Mouse (Mus musculus): ENCODE results near the gene Luc7l. TPM values are rescaled to one million over a fixed set of nuclear protein-coding genes. Genes with fewer than 3 reads are reported as not detected.

Luc7l gene
- total and polyA plus RNA-seq, 3 experiments = 58.4 to 59.2 TPM; not detected in 1

DNA sequence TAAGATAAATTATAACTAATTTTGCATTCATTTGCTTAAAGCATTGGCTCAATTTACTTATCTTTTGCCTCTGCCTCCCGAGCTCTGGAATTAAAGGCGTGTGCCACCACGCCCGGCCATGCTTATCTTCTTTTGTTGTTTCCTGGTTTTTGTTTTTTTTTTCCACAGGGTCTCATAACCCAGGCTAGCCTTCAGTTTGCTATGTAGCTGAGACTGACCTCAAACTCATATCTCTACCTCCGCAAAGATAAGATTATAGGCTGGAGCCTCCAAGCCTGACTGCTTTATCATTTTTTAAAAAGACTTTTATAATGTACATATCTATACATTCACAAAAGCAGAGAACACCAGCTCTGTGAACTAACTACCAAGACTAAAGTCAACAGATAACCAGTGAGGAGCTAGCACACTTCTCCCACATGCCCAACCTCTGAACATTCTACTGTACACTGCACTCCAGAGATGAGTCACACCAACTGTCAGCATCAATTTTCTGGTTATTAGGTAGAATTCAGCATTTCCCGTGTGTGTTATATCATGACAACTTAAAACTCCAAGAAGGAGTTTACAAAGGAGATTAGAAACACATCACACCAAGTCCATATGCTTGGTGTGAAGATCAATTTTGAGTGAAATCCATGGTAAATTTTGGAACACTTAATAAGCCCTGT, 12.4 kb upstream of the Luc7l start:
- Histone ChIP-seq H3K79me2 (ENCODE audit: control insufficient read depth, insufficient read depth, low read length, poor library complexity) (no peaks in the 10 kb centered on the region), H3K27ac (ENCODE audit: control insufficient read depth, low read depth, low read length) (peak overlapping the region; percentile 93), H3K36me3 (ENCODE audit: control insufficient read depth in 1 of 2, insufficient read depth in 2 of 2, low read length in 2 of 2) (peaks cover 0 to 34% of the 10 kb centered on the region in 2 experiments; a peak in 2 of 4 replicates), H3K4me1 (ENCODE audit: control insufficient read depth in 1 of 2, insufficient read depth in 2 of 2, low read length in 2 of 2) (peaks cover 14 to 38% of the 10 kb centered on the region in 2 experiments), H3K9ac (ENCODE audit: control insufficient read depth, low read depth, low read length, poor library complexity, severe bottlenecking) (peak overlapping the region; percentile 32), H3K9me3 (replicated peaks; ENCODE audit: insufficient read depth, low read length) (no peaks in the 10 kb centered on the region), H3K4me3 (ENCODE audit: control insufficient read depth in 1 of 2, insufficient read depth in 1 of 2, low read depth in 2 of 2, low read length in 2 of 2) (peak overlapping the region in 1 of 2 experiments; percentile 34; a peak in 3 of 4 replicates), H3K27me3 (ENCODE audit: control insufficient read depth in 1 of 2, insufficient read depth in 2 of 2, low read length in 2 of 2) (no peaks in the 10 kb centered on the region)
- DNase-seq (ENCODE audit: low read depth, low spot score) = peak; percentile 84
- TF ChIP-seq ETS1 (IDR thresholded peaks at IDR 0.05; ENCODE audit: low read depth, low read length) (peak; percentile 76), GATA1 (IDR thresholded peaks at IDR 0.05; ENCODE audit: low read depth, low read length) (peak; percentile 95), MYC (IDR thresholded peaks at IDR 0.05; ENCODE audit: low read depth, low read length) (peak; percentile 86), ZKSCAN1 (IDR thresholded peaks at IDR 0.05; ENCODE audit: low read depth, low read length) (no peak; the same call in 1 of the 2 replicates), BHLHE40 (IDR thresholded peaks at IDR 0.05; ENCODE audit: borderline replicate concordance, low read depth, low read length) (peak; percentile 52; the same call in 1 of the 2 replicates), TCF12 (IDR thresholded peaks at IDR 0.05; ENCODE audit: low read depth, low read length) (peak; percentile 53), CHD2 (IDR thresholded peaks at IDR 0.05; ENCODE audit: low read length) (no peak), NRF1 (IDR thresholded peaks at IDR 0.05; ENCODE audit: insufficient read depth, low read depth, low read length, poor library complexity, severe bottlenecking) (no peak), POLR2AphosphoS5 (IDR thresholded peaks at IDR 0.05; ENCODE audit: borderline replicate concordance, low read depth, low read length) (no peak), ZC3H11A (IDR thresholded peaks at IDR 0.05; ENCODE audit: low read depth, low read length) (no peak), MXI1 (IDR thresholded peaks at IDR 0.05; ENCODE audit: low read depth, low read length) (peak; percentile 29), MEF2A (IDR thresholded peaks at IDR 0.05; ENCODE audit: extremely low read depth, insufficient replicate concordance, low read depth, low read length, poor library complexity, severe bottlenecking) (no peak), EP300 (IDR thresholded peaks at IDR 0.05; ENCODE audit: low read depth in 1 of 2, low read length in 2 of 2) (peak; percentile 71), SIN3A (IDR thresholded peaks at IDR 0.05; ENCODE audit: low read length) (no peak; the same call in none of the 2 replicates), ZNF384 (IDR thresholded peaks at IDR 0.05; ENCODE audit: low read depth, low read length) (peak; percentile 93), ZMIZ1 (IDR thresholded peaks at IDR 0.05; ENCODE audit: low read depth, low read length) (0 out of 2 replicates have a peak, but pooled peaks have one; percentile 18), MYB (IDR thresholded peaks at IDR 0.05; ENCODE audit: low read depth, low read length) (peak; percentile 15; the same call in 1 of the 2 replicates), RCOR1 (IDR thresholded peaks at IDR 0.05; ENCODE audit: low read depth, low read length) (0 out of 2 replicates have a peak, but pooled peaks have one; percentile 67), CTCF (IDR thresholded peaks at IDR 0.05 in 2 of 3, conservative IDR thresholded peaks at IDR 0.05 in 1 of 3; ENCODE audit: control insufficient read depth in 1 of 3, insufficient read depth in 1 of 3, low read depth in 2 of 3, low read length in 3 of 3, poor library complexity in 1 of 3, severe bottlenecking in 1 of 3) (no peak), POLR2AphosphoS2 (IDR thresholded peaks at IDR 0.05; ENCODE audit: low read length) (no peak), ELF1 (IDR thresholded peaks at IDR 0.05; ENCODE audit: low read depth, low read length) (0 out of 2 replicates have a peak, but pooled peaks have one; percentile 30), MAX (IDR thresholded peaks at IDR 0.05; ENCODE audit: low read length) (0 out of 2 replicates have a peak, but pooled peaks have one; percentile 16)

All from MEL (cell line).